Mouse (Mus musculus) kidney, adult 2 months (tissue): ENCODE results near the gene Foxk2. TPM values are rescaled to one million over a fixed set of nuclear protein-coding genes. Genes with fewer than 3 reads are reported as not detected.

ENCODE experiments used
- DNase-seq: peaks from one replicate; pipeline ENCODE4 v3.0.0; 2021
- H3K27ac ChIP-seq: fragments of 200-500 bp; 2 replicates; pipeline ENCODE4 v1.5.1; 2012; ENCODE audit warnings: low read depth, low read length, control low read depth, inconsistent platforms; ENCODE audit not compliant: insufficient read depth
- H3K27me3 ChIP-seq: fragments of 200-500 bp; replicated peaks from 2 replicates; pipeline ENCODE4 v1.6.1; 2012; ENCODE audit warnings: mild to moderate bottlenecking, moderate library complexity, low read length, inconsistent platforms; ENCODE audit not compliant: control insufficient read depth, insufficient read depth
- H3K36me3 ChIP-seq: fragments of 200-500 bp; 2 replicates; pipeline ENCODE4 v1.6.1; 2012; ENCODE audit warnings: mild to moderate bottlenecking, moderate library complexity, low read length, inconsistent platforms; ENCODE audit not compliant: control insufficient read depth, insufficient read depth
- H3K4me1 ChIP-seq: fragments of 200-500 bp; 2 replicates; pipeline ENCODE4 v1.6.1; 2011; ENCODE audit warnings: low read length; ENCODE audit not compliant: control insufficient read depth, insufficient read depth
- H3K4me3 ChIP-seq: fragments of 200-500 bp; 2 replicates; pipeline ENCODE4 v1.5.1; 2011; ENCODE audit warnings: mild to moderate bottlenecking, low read depth, low read length, control low read depth; ENCODE audit not compliant: insufficient read depth
- CTCF ChIP-seq: fragments of 200-500 bp; conservative IDR thresholded peaks from 2 replicates; pipeline ENCODE4 v1.5.1; 2011; ENCODE audit warnings: low read depth, mild to moderate bottlenecking, control low read depth, low read length, moderate library complexity, mixed read lengths; ENCODE audit not compliant: insufficient read depth, insufficient read length
- POLR2A ChIP-seq: fragments of 200-500 bp; IDR thresholded peaks from one replicate; pipeline ENCODE4 v1.6.1; 2011; ENCODE audit warnings: low read depth, low read length, control low read depth
- WGBS: fragments of 180-500 bp; shearing (Covaris S2); methylation state at CpG from one replicate; pipeline ENCODE4 v1.1.7; 2018; 5-methylcytosine and 5-hydroxymethylcytosine counted together
- polyA plus RNA-seq: library from polyadenylated mRNA; depleted of rRNA; stranded (reverse); fragments of >200 nt; gene quantifications from 2 replicates; pipeline ENCODE4 v1.2.3, GENCODE M21; 2012

Foxk2 gene
- polyA plus RNA-seq, 1 experiment, result 18.2 TPM

GRCm38 (mm10) chr11:121237345-121238128, 22.3 kb upstream of the Foxk2 start:
- Histone ChIP-seq H3K27ac (peak overlapping the region; percentile 85), H3K4me1 (peaks cover 8% of the 10 kb centered on the region), H3K36me3 (no peaks in the 10 kb centered on the region), H3K4me3 (peak overlapping the region; percentile 80), H3K27me3 (no peaks in the 10 kb centered on the region)
- 1% methylated on average over 28 of the region's 28 CpGs for WGBS
- DNase-seq, result peak; percentile 70
- TF ChIP-seq POLR2A (no peak), CTCF (peak; percentile 64)

- Histone ChIP-seq H3K4me3 (no peak overlapping the region), H3K27me3 (no peaks in the 10 kb centered on the region), H3K27ac (no peak overlapping the region), H3K36me3 (no peaks in the 10 kb centered on the region; the same call in 1 of the 2 replicates), H3K4me1 (peaks cover 8% of the 10 kb centered on the region)
- DNase-seq, result no peak
- 92% methylated on average over 2 of the region's 2 CpGs for WGBS
- TF ChIP-seq CTCF (no peak), POLR2A (no peak)
Measured at GRCm38 (mm10) chr11:121239669-121240068, 20.1 kb upstream of the Foxk2 start.

GRCm38 (mm10) chr11:121250196-121250595, 9.6 kb upstream of the Foxk2 start:
- H3K27me3 ChIP-seq, result no peaks in the 10 kb centered on the region
- TF ChIP-seq CTCF (no peak), POLR2A (no peak)
- 86% methylated on average over 8 of the region's 8 CpGs for WGBS
- no peak for DNase-seq
- H3K36me3 ChIP-seq, result peaks cover 16% of the 10 kb centered on the region
- no peak overlapping the region for H3K27ac ChIP-seq
- H3K4me3 ChIP-seq, result no peak overlapping the region
- H3K4me1 ChIP-seq, result no peaks in the 10 kb centered on the region

- 1% methylated on average over 60 of the region's 60 CpGs for WGBS
- Histone ChIP-seq H3K36me3 (no peaks in the 10 kb centered on the region), H3K4me3 (peak overlapping the region; percentile 78), H3K4me1 (peaks cover 4% of the 10 kb centered on the region; the same call in 1 of the 2 replicates), H3K27me3 (no peaks in the 10 kb centered on the region), H3K27ac (no peak overlapping the region)
- peak; percentile 29 for DNase-seq
- TF ChIP-seq CTCF, result no peak
- no peak for TF ChIP-seq POLR2A
Measured at GRCm38 (mm10) chr11:121260211-121260906, 569 bp downstream of the Foxk2 start.

GRCm38 (mm10) chr11:121261074-121261473, 1.3 kb downstream of the Foxk2 start:
- no peak overlapping the region for H3K27ac ChIP-seq
- no peaks in the 10 kb centered on the region for H3K27me3 ChIP-seq
- WGBS, result 44% methylated on average over 2 of the region's 2 CpGs
- no peak for TF ChIP-seq CTCF
- no peak for TF ChIP-seq POLR2A
- H3K4me1 ChIP-seq, result peaks cover 4% of the 10 kb centered on the region; the same call in 1 of the 2 replicates
- H3K4me3 ChIP-seq, result peak overlapping the region; percentile 78
- DNase-seq, result no peak
- H3K36me3 ChIP-seq, result no peaks in the 10 kb centered on the region

GRCm38 (mm10) chr11:121277516-121277915, 17.7 kb downstream of the Foxk2 start:
- DNase-seq, result no peak
- WGBS, result 85% methylated on average over 8 of the region's 8 CpGs
- TF ChIP-seq CTCF, result no peak
- TF ChIP-seq POLR2A, result no peak
- H3K27ac ChIP-seq, result no peak overlapping the region
- H3K4me1 ChIP-seq, result no peaks in the 10 kb centered on the region
- no peaks in the 10 kb centered on the region for H3K36me3 ChIP-seq
- H3K4me3 ChIP-seq, result no peak overlapping the region
- H3K27me3 ChIP-seq, result no peaks in the 10 kb centered on the region

- Histone ChIP-seq H3K27ac (no peak overlapping the region), H3K4me3 (no peak overlapping the region), H3K36me3 (no peaks in the 10 kb centered on the region), H3K4me1 (no peaks in the 10 kb centered on the region), H3K27me3 (no peaks in the 10 kb centered on the region)
- TF ChIP-seq CTCF, result no peak
- no peak for TF ChIP-seq POLR2A
- WGBS, result 91% methylated on average over 3 of the region's 3 CpGs
- no peak for DNase-seq
Measured at GRCm38 (mm10) chr11:121278011-121278410, 18.2 kb downstream of the Foxk2 start.
